Mouse (Mus musculus) heart, adult 2 months (tissue): ENCODE measurements around the gene Adar. TPM values are rescaled to one million over a fixed set of nuclear protein-coding genes. Genes with fewer than 3 reads are reported as not detected.

Experiments used
- DNase-seq, 2 experiments: peaks; one replicate each; pipeline ENCODE4 v3.0.0; 2021
- H3K27ac ChIP-seq: fragments of 200-600 bp; 2 replicates; pipeline ENCODE4 v1.8.1; 2022
- H3K27me3 ChIP-seq: fragments of 200-500 bp; 2 replicates; pipeline ENCODE4 v1.6.1; 2012; ENCODE audit warnings: mild to moderate bottlenecking, low read length, inconsistent platforms, mixed read lengths; ENCODE audit not compliant: control insufficient read depth, insufficient read depth
- H3K36me3 ChIP-seq: fragments of 200-500 bp; 2 replicates; pipeline ENCODE4 v1.6.1; 2012; ENCODE audit warnings: low read length, inconsistent platforms; ENCODE audit not compliant: control insufficient read depth, insufficient read depth
- H3K4me1 ChIP-seq: fragments of 200-500 bp; 2 replicates; pipeline ENCODE4 v1.6.1; 2011; ENCODE audit warnings: low read length; ENCODE audit not compliant: control insufficient read depth, insufficient read depth
- H3K4me3 ChIP-seq: fragments of 200-600 bp; 2 replicates; pipeline ENCODE4 v1.8.1; 2022
- H3K79me2 ChIP-seq: fragments of 200-500 bp; replicated peaks from 2 replicates; pipeline ENCODE4 v1.6.1; 2012; ENCODE audit warnings: mild to moderate bottlenecking, inconsistent platforms, low read length, moderate library complexity, mixed read lengths; ENCODE audit not compliant: control insufficient read depth, insufficient read depth
- H3K9ac ChIP-seq: fragments of 200-500 bp; 2 replicates; pipeline ENCODE4 v1.6.1; 2012; ENCODE audit warnings: low read depth, mild to moderate bottlenecking, control low read depth, inconsistent platforms, low read length, mixed read lengths
- CTCF ChIP-seq: fragments of 200-600 bp; IDR thresholded peaks from 2 replicates; pipeline ENCODE4 v1.8.1; 2022; ENCODE audit warnings: antibody characterized with exemption, mild to moderate bottlenecking, moderate library complexity
- EP300 ChIP-seq: fragments of 200-500 bp; IDR thresholded peaks from 2 replicates; pipeline ENCODE4 v1.6.1; 2011; ENCODE audit warnings: low read depth, low read length, control low read depth; ENCODE audit not compliant: insufficient read depth
- POLR2A ChIP-seq: fragments of 200-500 bp; IDR thresholded peaks from 2 replicates; pipeline ENCODE4 v1.6.1; 2011; ENCODE audit warnings: mild to moderate bottlenecking, low read depth, low read length, control low read depth; ENCODE audit not compliant: insufficient read depth
- WGBS: fragments of 180-500 bp; shearing (Covaris S2); methylation state at CpG from one replicate; pipeline ENCODE4 v1.1.7; 2018; 5-methylcytosine and 5-hydroxymethylcytosine counted together
- intact Hi-C: fragments of 180-260 bp; cut with DNase I; formaldehyde crosslinking; loops from one replicate; pipeline ENCODE4 v1.15.1; 2025
- polyA plus RNA-seq: library from polyadenylated mRNA; depleted of rRNA; stranded (reverse); fragments of >200 nt; gene quantifications from 2 replicates; pipeline ENCODE4 v1.2.3, GENCODE M21; 2012
- total RNA-seq, 2 experiments: library from RNA; stranded (reverse); gene quantifications; 2 replicates each; pipeline ENCODE4 v1.2.3; 2021

Gene Adar
- total and polyA plus RNA-seq, 3 experiments: 10.8 to 13.1 (median 12.8) TPM

GRCm38 (mm10) chr3:89700461-89700860 lies 14.4 kb upstream of the Adar start:
- intact Hi-C loops: no loop called here
- Histone ChIP-seq H3K4me3 (no peak overlapping the region), H3K27ac (no peak overlapping the region), H3K9ac (no peak overlapping the region), H3K4me1 (no peaks in the 10 kb centered on the region), H3K36me3 (no peaks in the 10 kb centered on the region), H3K27me3 (no peaks in the 10 kb centered on the region), H3K79me2 (no peaks in the 10 kb centered on the region)
- TF ChIP-seq POLR2A (no peak), EP300 (no peak), CTCF (no peak)
- DNase-seq: no peak
- WGBS: 83% methylated on average over 11 of the region's 11 CpGs

GRCm38 (mm10) chr3:89703596-89703995 lies 11.2 kb upstream of the Adar start:
- Histone ChIP-seq H3K4me1 (no peaks in the 10 kb centered on the region), H3K79me2 (no peaks in the 10 kb centered on the region)
- intact Hi-C loops: no loop called here

GRCm38 (mm10) chr3:89704064-89704463 lies 10.8 kb upstream of the Adar start:
- no peak for TF ChIP-seq CTCF
- no peak for TF ChIP-seq POLR2A
- TF ChIP-seq EP300: no peak
- no peak overlapping the region for H3K4me3 ChIP-seq
- WGBS: 68% methylated on average over 6 of the region's 6 CpGs
- no peaks in the 10 kb centered on the region for H3K36me3 ChIP-seq
- H3K4me1 ChIP-seq: no peaks in the 10 kb centered on the region
- no peaks in the 10 kb centered on the region for H3K79me2 ChIP-seq
- no peak for DNase-seq
- no peak overlapping the region for H3K9ac ChIP-seq
- intact Hi-C loops: no loop called here
- no peak overlapping the region for H3K27ac ChIP-seq
- H3K27me3 ChIP-seq: no peaks in the 10 kb centered on the region

More at GRCm38 (mm10) chr3:89703596-89703995, 11.2 kb upstream of the Adar start:
- H3K4me3 ChIP-seq: no peak overlapping the region
- no peak overlapping the region for H3K9ac ChIP-seq
- 38% methylated on average over 3 of the region's 3 CpGs for WGBS
- DNase-seq: no peak
- H3K36me3 ChIP-seq: no peaks in the 10 kb centered on the region
- TF ChIP-seq EP300 (no peak), POLR2A (no peak), CTCF (no peak)
- H3K27ac ChIP-seq: no peak overlapping the region
- H3K27me3 ChIP-seq: no peaks in the 10 kb centered on the region

- intact Hi-C loops: no loop called here
- H3K79me2 ChIP-seq: no peaks in the 10 kb centered on the region
- peak overlapping the region; percentile 63 for H3K27ac ChIP-seq
- H3K4me1 ChIP-seq: no peaks in the 10 kb centered on the region
- peak overlapping the region; percentile 87 for H3K4me3 ChIP-seq
- H3K36me3 ChIP-seq: no peaks in the 10 kb centered on the region; the same call in 1 of the 2 replicates
- WGBS: 3% methylated on average over 59 of the region's 59 CpGs
- no peaks in the 10 kb centered on the region for H3K27me3 ChIP-seq
- peak overlapping the region; percentile 80 for H3K9ac ChIP-seq
- TF ChIP-seq CTCF (no peak), POLR2A (0 out of 2 replicates have a peak, but pooled peaks have one; percentile 3)
- peak; percentile 53 to 64 for DNase-seq
These were observed 565 bp downstream of the Adar start for GRCm38 (mm10) chr3:89715207-89715966.

GRCm38 (mm10) chr3:89715967-89716256 lies 1.1 kb downstream of the Adar start:
- intact Hi-C loops: no loop called here
- H3K27ac ChIP-seq: no peak overlapping the region
- H3K9ac ChIP-seq: no peak overlapping the region
- H3K79me2 ChIP-seq: no peaks in the 10 kb centered on the region
- H3K4me1 ChIP-seq: no peaks in the 10 kb centered on the region
- TF ChIP-seq CTCF (no peak), POLR2A (no peak), EP300 (no peak)
- 36% methylated on average over 6 of the region's 6 CpGs for WGBS
- no peak for DNase-seq
- no peaks in the 10 kb centered on the region; the same call in 1 of the 2 replicates for H3K36me3 ChIP-seq
- H3K4me3 ChIP-seq: peak overlapping the region; percentile 87
- H3K27me3 ChIP-seq: no peaks in the 10 kb centered on the region

- intact Hi-C loops: no loop called here
- H3K4me1 ChIP-seq: no peaks in the 10 kb centered on the region; the same call in 1 of the 2 replicates
- no peak overlapping the region for H3K9ac ChIP-seq
- DNase-seq: no peak
- H3K36me3 ChIP-seq: no peaks in the 10 kb centered on the region
- TF ChIP-seq POLR2A (no peak), CTCF (no peak), EP300 (no peak)
- no peak overlapping the region for H3K4me3 ChIP-seq
- H3K27me3 ChIP-seq: no peaks in the 10 kb centered on the region
- H3K27ac ChIP-seq: no peak overlapping the region
- no peaks in the 10 kb centered on the region for H3K79me2 ChIP-seq
These were observed 7.2 kb downstream of the Adar start for GRCm38 (mm10) chr3:89722032-89722431.
